Mouse (Mus musculus) right cerebral cortex, postnatal 25 days (tissue): ENCODE measurements at regions not wholly inside any gene's neighbourhood (a gene's known extent, or its start where the extent isn't known, plus 50 kb on each side); places are given as distances from the start of the nearest gene placed in this dataset.

ENCODE experiments used
- DNase-seq: peaks from one replicate; pipeline ENCODE4 v3.0.0; 2022

- peak; percentile 7 for DNase-seq
These were observed 77.7 kb upstream of the Vmn2r25 start for GRCm38 (mm10) chr6:123930951-123931350.

- no peak for DNase-seq
These were observed 84.7 kb upstream of the Vmn2r25 start for GRCm38 (mm10) chr6:123937930-123938329.

- no peak for DNase-seq
These were observed 63.0 kb upstream of the Vmn2r26 start for GRCm38 (mm10) chr6:123961321-123961720.

- DNase-seq, result no peak
These were observed 53.2 kb upstream of the Vmn2r26 start for GRCm38 (mm10) chr6:123971180-123971579.
